Mouse (Mus musculus) left cerebral cortex, postnatal 36 days (tissue): ENCODE results near the gene Ccdc184. TPM values are rescaled to one million over a fixed set of nuclear protein-coding genes. Genes with fewer than 3 reads are reported as not detected.

ENCODE experiments used
- DNase-seq, 2 experiments: peaks; one replicate each; pipeline ENCODE4 v3.0.0; 2021 to 2022; ENCODE audit warnings: low spot score in 2 of 2, mixed read lengths in 1 of 2
- intact Hi-C: fragments of 180-260 bp; cut with DNase I; formaldehyde crosslinking; loops from one replicate; pipeline ENCODE4 v1.15.1; 2025
- total RNA-seq, 2 experiments: library from RNA; stranded (reverse); gene quantifications; 2 replicates each; pipeline ENCODE4 v1.2.3; 2021

Ccdc184 gene
- total RNA-seq, 2 experiments from 2014 or later: 17.9 to 19.9 TPM

GRCm38 (mm10) chr15:98184456-98184855, 17.5 kb downstream of the Ccdc184 start:
- intact Hi-C loops: loop anchor here (5.0 kb wide), 1 partner anchor 113 kb away; the partner anchor contains the start of gene Zfp641
- no peak for DNase-seq

GRCm38 (mm10) chr15:98195442-98195841, 28.5 kb downstream of the Ccdc184 start, which contains the start of gene Olfr288:
TSS of gene Olfr288 (minus strand) at chr15:98195542.
- intact Hi-C loops: no loop called here
- no peak for DNase-seq

- DNase-seq: no peak
- intact Hi-C loops: no loop called here
These were observed 42.7 kb downstream of the Ccdc184 start for GRCm38 (mm10) chr15:98209676-98210075.

- no peak for DNase-seq
- intact Hi-C loops: no loop called here
These were observed 46.4 kb downstream of the Ccdc184 start for GRCm38 (mm10) chr15:98213336-98213870.

- intact Hi-C loops: no loop called here
- DNase-seq: no peak
These were observed 47.2 kb downstream of the Ccdc184 start for GRCm38 (mm10) chr15:98214130-98214529.

Other genes starting within 250 kb of the Ccdc184 start
- gene Tmem106c, start 203.0 kb upstream of the Ccdc184 start, total RNA-seq: 10 to 100 TPM; 23.4 to 25.5 TPM
- under 1 TPM; 0.30 to 0.48 TPM for gene Col2a1, start 162.5 kb upstream of the Ccdc184 start, total RNA-seq
- gene Pfkm, start 74.6 kb upstream of the Ccdc184 start, total RNA-seq: 100 to 1,000 TPM; 381 to 455 TPM
- gene Senp1, start 73.4 kb upstream of the Ccdc184 start, total RNA-seq: 10 to 100 TPM in 1 of 2 experiments, 1 to 10 TPM in 1; 9.8 to 14.5 TPM
- gene Asb8, start 1.5 kb upstream of the Ccdc184 start, total RNA-seq: 10 to 100 TPM; 48.0 to 54.0 TPM
- under 1 TPM in 1 of 2 experiments, not detected in 1; 0.45 TPM for gene Olfr288, start 28.4 kb downstream of the Ccdc184 start, total RNA-seq
- under 1 TPM in 1 of 2 experiments, not detected in 1; 0.15 TPM for gene Gm44579, start 53.8 kb downstream of the Ccdc184 start, total RNA-seq
- 1 to 10 TPM; 4.8 to 6.2 TPM for gene Olfr287, start 53.9 kb downstream of the Ccdc184 start, total RNA-seq
- not detected for gene Olfr286, start 67.3 kb downstream of the Ccdc184 start, total RNA-seq
- not detected for gene H1fnt, start 90.1 kb downstream of the Ccdc184 start, total RNA-seq
- gene Zfp641, start 129.0 kb downstream of the Ccdc184 start, total RNA-seq: 1 to 10 TPM; 6.7 to 7.5 TPM
- gene Olfr285, start 150.2 kb downstream of the Ccdc184 start, total RNA-seq: not detected
- not detected for gene Olfr284, start 173.8 kb downstream of the Ccdc184 start, total RNA-seq
- gene Olfr283, start 213.8 kb downstream of the Ccdc184 start, total RNA-seq: not detected